Mouse (Mus musculus) G1E (cell line): ENCODE data around the gene Atp10a. TPM values are rescaled to one million over a fixed set of nuclear protein-coding genes. Genes with fewer than 3 reads are reported as not detected.

Source experiments
- ATAC-seq: 2 replicates; pipeline ENCODE4 v1.8.0; 2016; ENCODE audit warnings: mild to moderate bottlenecking; ENCODE audit not compliant: insufficient number of reproducible peaks, poor library complexity, low FRiP score, severe bottlenecking; ENCODE audit errors: extremely low read depth
- DNase-seq: peaks from one replicate; pipeline ENCODE4 v3.0.0; 2012; ENCODE audit warnings: low spot score
- H3K27me3 ChIP-seq: 2 replicates; pipeline ENCODE4 v1.6.1; 2012; ENCODE audit warnings: mild to moderate bottlenecking, low read length, inconsistent platforms; ENCODE audit not compliant: insufficient read depth
- H3K36me3 ChIP-seq: replicated peaks from 2 replicates; pipeline ENCODE3; 2012; ENCODE audit warnings: mild to moderate bottlenecking, inconsistent platforms
- H3K4me1 ChIP-seq: 2 replicates; pipeline ENCODE4 v1.6.1; 2012; ENCODE audit warnings: low read depth, low read length, inconsistent platforms, mixed read lengths; ENCODE audit not compliant: insufficient read depth
- H3K4me3 ChIP-seq: 2 replicates; pipeline ENCODE4 v1.5.1; 2012; ENCODE audit warnings: low read depth, mild to moderate bottlenecking, inconsistent platforms, low read length, moderate library complexity, mixed read lengths
- H3K9me3 ChIP-seq: replicated peaks from 2 replicates; pipeline ENCODE4 v1.6.1; 2012; ENCODE audit warnings: inconsistent platforms
- CTCF ChIP-seq: IDR thresholded peaks from 2 replicates; pipeline ENCODE4 v1.5.1; 2012; ENCODE audit warnings: low read depth, low read length, inconsistent platforms, mixed read lengths
- GATA1 ChIP-seq: IDR thresholded peaks from 2 replicates; pipeline ENCODE4 v1.6.1; 2012; ENCODE audit warnings: borderline replicate concordance, low read length, inconsistent platforms, mixed read lengths
- GATA2 ChIP-seq: IDR thresholded peaks from 2 replicates; pipeline ENCODE4 v1.6.1; 2012; ENCODE audit warnings: low read depth, low read length, inconsistent platforms, borderline replicate concordance
- POLR2AphosphoS5 ChIP-seq: IDR thresholded peaks from 2 replicates; pipeline ENCODE4 v1.6.1; 2012; ENCODE audit warnings: low read depth, low read length, inconsistent platforms; ENCODE audit not compliant: insufficient replicate concordance
- TAL1 ChIP-seq: conservative IDR thresholded peaks from 2 replicates; pipeline ENCODE4 v1.6.1; 2012; ENCODE audit warnings: low read depth, low read length, inconsistent platforms, mixed read lengths
- polyA plus RNA-seq: library from polyadenylated mRNA; stranded (reverse); fragments of >175 nt; gene quantifications from 2 replicates; pipeline ENCODE4 v1.2.3, GENCODE M21; 2012
- total RNA-seq, 2 experiments: library from RNA; stranded (forward) in 1 of 2; stranded (reverse) in 1 of 2; fragments of 200-1000 nt in 1 of 2; fragments of >200 nt in 1 of 2; fragmentation: Nextera tagmentation in 1 of 2; gene quantifications; 2 replicates each; pipeline ENCODE4 v1.2.3; 2014 to 2017

Gene Atp10a
- total and polyA plus RNA-seq, 3 experiments = not detected

- Histone ChIP-seq H3K4me3 (no peak overlapping the region), H3K9me3 (peaks cover 41% of the 10 kb centered on the region), H3K36me3 (no peaks in the 10 kb centered on the region), H3K4me1 (no peaks in the 10 kb centered on the region), H3K27me3 (no peaks in the 10 kb centered on the region)
- ATAC-seq = no peak
- DNase-seq = no peak
- TF ChIP-seq POLR2AphosphoS5 (no peak), TAL1 (no peak), GATA1 (no peak), GATA2 (no peak)
Measured at GRCm38 (mm10) chr7:58660046-58660445, 4.1 kb downstream of the Atp10a start.

GRCm38 (mm10) chr7:58660665-58661064 lies 4.7 kb downstream of the Atp10a start:
- peaks cover 39% of the 10 kb centered on the region for H3K9me3 ChIP-seq
- ATAC-seq (no peak), DNase-seq (no peak)
- H3K4me1 ChIP-seq = no peaks in the 10 kb centered on the region
- no peaks in the 10 kb centered on the region for H3K27me3 ChIP-seq
- TF ChIP-seq GATA2 = no peak
- TF ChIP-seq CTCF = no peak
- TF ChIP-seq GATA1 = no peak
- TF ChIP-seq TAL1 = no peak
- no peak for TF ChIP-seq POLR2AphosphoS5
- H3K4me3 ChIP-seq = no peak overlapping the region
- no peaks in the 10 kb centered on the region for H3K36me3 ChIP-seq

GRCm38 (mm10) chr7:58661076-58661475 lies 5.1 kb downstream of the Atp10a start:
- Histone ChIP-seq H3K36me3 (no peaks in the 10 kb centered on the region), H3K4me3 (no peak overlapping the region), H3K4me1 (no peaks in the 10 kb centered on the region), H3K9me3 (peaks cover 35% of the 10 kb centered on the region), H3K27me3 (no peaks in the 10 kb centered on the region)
- DNase-seq = no peak
- no peak for ATAC-seq
- no peak for TF ChIP-seq CTCF
- TF ChIP-seq POLR2AphosphoS5 = no peak
- no peak for TF ChIP-seq GATA2
- TF ChIP-seq GATA1 = no peak
- TF ChIP-seq TAL1 = no peak

GRCm38 (mm10) chr7:58668617-58669016 lies 12.7 kb downstream of the Atp10a start:
- ATAC-seq (no peak), DNase-seq (no peak)
- H3K4me3 ChIP-seq = no peak overlapping the region
- TF ChIP-seq GATA1 (no peak), GATA2 (no peak), TAL1 (no peak), POLR2AphosphoS5 (no peak), CTCF (no peak)
- H3K27me3 ChIP-seq = no peaks in the 10 kb centered on the region
- H3K4me1 ChIP-seq = no peaks in the 10 kb centered on the region
- H3K36me3 ChIP-seq = no peaks in the 10 kb centered on the region
- peaks cover 4% of the 10 kb centered on the region; the same call in 1 of the 2 replicates for H3K9me3 ChIP-seq

- Histone ChIP-seq H3K4me3 (no peak overlapping the region), H3K36me3 (no peaks in the 10 kb centered on the region), H3K27me3 (no peaks in the 10 kb centered on the region), H3K4me1 (no peaks in the 10 kb centered on the region), H3K9me3 (peaks cover 14% of the 10 kb centered on the region)
- DNase-seq (no peak), ATAC-seq (no peak)
- TF ChIP-seq CTCF (no peak), POLR2AphosphoS5 (no peak), TAL1 (no peak), GATA1 (no peak), GATA2 (no peak)
Measured at GRCm38 (mm10) chr7:58676075-58676474, 20.1 kb downstream of the Atp10a start.

- Histone ChIP-seq H3K9me3 (peaks cover 10% of the 10 kb centered on the region), H3K36me3 (no peaks in the 10 kb centered on the region), H3K27me3 (no peaks in the 10 kb centered on the region), H3K4me1 (no peaks in the 10 kb centered on the region), H3K4me3 (no peak overlapping the region)
- no peak for DNase-seq
- no peak for ATAC-seq
- no peak for TF ChIP-seq TAL1
- no peak for TF ChIP-seq GATA2
- no peak for TF ChIP-seq CTCF
Measured at GRCm38 (mm10) chr7:58677111-58677805, 21.3 kb downstream of the Atp10a start.
